ENCODE assay signal across 17 mouse cellular contexts in genomic region chr2:127736631-127737209, GRCm38 (mm10). TPM values are rescaled to one million over a fixed set of nuclear protein-coding genes. Genes with fewer than 3 reads are reported as not detected.
A peak's percentile ranks its signal among the peaks of the same experiment; 100 is the strongest.
DNase-seq lines count a peak whose midpoint lies in the region; ATAC-seq and TF ChIP-seq lines count a peak whose summit lies in the region.
"Had no signal": no experiment of that assay in that cellular context is flagged by ENCODE, and none has a peak within 500 bp of the region (broad histone marks: within the 10 kb centered on the region; RNA-seq: fewer than 3 reads in every experiment).

No protein-coding gene starts in this region.

- no peaks in the 10 kb centered on the region for H3K9me3 ChIP-seq in heart, embryonic 14.5 days (ENCODE audit: control insufficient read depth, low read length)
- H3K9me3 ChIP-seq in intestine, postnatal 0 days (ENCODE audit: control insufficient read depth), result no peaks in the 10 kb centered on the region
- H3K9me3 ChIP-seq: embryonic facial prominence, embryonic 12.5 days; forebrain, embryonic 10.5 days; limb, embryonic 12.5 days; neural tube, embryonic 12.5 days had no signal

- 47% methylated on average over 6 of the region's 6 CpGs for WGBS in heart, embryonic 14.5 days
- WGBS in intestine, postnatal 0 days, result 61% methylated on average over 6 of the region's 6 CpGs

- DNase-seq in heart, adult 18-20 months, result peak; percentile 36 to 74
- no peak for DNase-seq in heart, postnatal 14 days
- DNase-seq in cerebellum, adult 8-10 months, result no peak
- no peak for DNase-seq in ovary, postnatal 36 days (ENCODE audit: low spot score)
- no peak for DNase-seq in adrenal gland, postnatal 14 days
- DNase-seq: cerebellum, postnatal 14 days; layer of hippocampus, postnatal 36 days; liver, postnatal 0 days; right cerebral cortex, adult 18-20 months had no signal

- ATAC-seq in heart, embryonic 14.5 days (ENCODE audit: insufficient number of reproducible peaks, insufficient read depth, low FRiP score, low read depth), result peak; percentile 64
- no peak for ATAC-seq in intestine, postnatal 0 days
- ATAC-seq: liver, postnatal 0 days had no signal

- no peak overlapping the region for H3K4me2 ChIP-seq in heart, embryonic 14.5 days (ENCODE audit: low read length)
- H3K4me2 ChIP-seq in intestine, postnatal 0 days (replicated peaks; ENCODE audit: low read depth), result no peak overlapping the region
- H3K4me2 ChIP-seq: embryonic facial prominence, embryonic 12.5 days; limb, embryonic 12.5 days; neural tube, embryonic 12.5 days had no signal

- H3K9ac ChIP-seq in heart, embryonic 14.5 days (ENCODE audit: low read length), result no peak overlapping the region
- H3K9ac ChIP-seq in intestine, postnatal 0 days (ENCODE audit: low read depth, low read length), result no peak overlapping the region
- H3K9ac ChIP-seq: embryonic facial prominence, embryonic 12.5 days; limb, embryonic 12.5 days; liver, postnatal 0 days; neural tube, embryonic 12.5 days had no signal

- no peaks in the 10 kb centered on the region for H3K27me3 ChIP-seq in heart, embryonic 14.5 days (ENCODE audit: control insufficient read depth, insufficient read depth, low read length)
- no peaks in the 10 kb centered on the region for H3K27me3 ChIP-seq in intestine, postnatal 0 days (replicated peaks; ENCODE audit: control insufficient read depth, insufficient read depth, low read length)
- H3K27me3 ChIP-seq: embryonic facial prominence, embryonic 12.5 days; limb, embryonic 12.5 days; neural tube, embryonic 12.5 days had no signal

- no peak overlapping the region for H3K4me3 ChIP-seq in brown adipose tissue, adult 24 weeks (ENCODE audit: insufficient read depth, low read depth, low read length)
- H3K4me3 ChIP-seq in heart, embryonic 14.5 days (ENCODE audit: control insufficient read depth in 1 of 2, insufficient read depth in 1 of 2, low read depth in 1 of 2, low read length in 2 of 2), result no peak overlapping the region
- H3K4me3 ChIP-seq in intestine, postnatal 0 days (ENCODE audit: low read depth, low read length), result no peak overlapping the region
- H3K4me3 ChIP-seq: embryonic facial prominence, embryonic 12.5 days; forebrain, embryonic 10.5 days; limb, embryonic 12.5 days; neural tube, embryonic 12.5 days had no signal

- H3K36me3 ChIP-seq in heart, embryonic 14.5 days (ENCODE audit: control insufficient read depth, insufficient read depth, low read length), result no peaks in the 10 kb centered on the region
- H3K36me3 ChIP-seq in intestine, postnatal 0 days (ENCODE audit: control insufficient read depth, insufficient read depth), result no peaks in the 10 kb centered on the region; the same call in 1 of the 2 replicates
- H3K36me3 ChIP-seq: embryonic facial prominence, embryonic 12.5 days; neural tube, embryonic 12.5 days had no signal

- H3K27ac ChIP-seq in brown adipose tissue, adult 24 weeks (replicated peaks; ENCODE audit: low read depth, low read length), result 0 out of 2 replicates have a peak overlapping the region, but pooled peaks have one; percentile 23
- H3K27ac ChIP-seq in heart, embryonic 14.5 days (replicated peaks in 1 of 2; ENCODE audit: control insufficient read depth in 1 of 2, insufficient read depth in 1 of 2, low read depth in 2 of 2, low read length in 2 of 2), result peak overlapping the region; percentile 53 to 65
- H3K27ac ChIP-seq in intestine, postnatal 0 days (ENCODE audit: low read depth, low read length), result peak overlapping the region; percentile 95
- H3K27ac ChIP-seq: embryonic facial prominence, embryonic 12.5 days; forebrain, embryonic 10.5 days; limb, embryonic 12.5 days; macrophage; neural tube, embryonic 12.5 days had no signal

- no peak for TF ChIP-seq CTCF in intestine, postnatal 0 days (IDR thresholded peaks at IDR 0.05; ENCODE audit: low read depth)

- H3K4me1 ChIP-seq in brown adipose tissue, adult 24 weeks (ENCODE audit: control insufficient read depth, insufficient read depth, insufficient read length, low read length), result peaks cover 3% of the 10 kb centered on the region
- H3K4me1 ChIP-seq in heart, embryonic 14.5 days (ENCODE audit: control insufficient read depth in 2 of 2, insufficient read depth in 2 of 2, low read length in 2 of 2), result 0 out of 4 replicates have a peak, but pooled peaks cover 0 to 4% of the 10 kb centered on the region in 2 experiments
- H3K4me1 ChIP-seq in intestine, postnatal 0 days (replicated peaks; ENCODE audit: control insufficient read depth, insufficient read depth, low read length), result peaks cover 10% of the 10 kb centered on the region
- H3K4me1 ChIP-seq: embryonic facial prominence, embryonic 12.5 days; forebrain, embryonic 10.5 days; limb, embryonic 12.5 days; neural tube, embryonic 12.5 days had no signal

- intact Hi-C loops in heart, postnatal 14 days (cut with DNase I), result no loop called here

RNA-seq across cellular contexts. Expression of gene Mall, which starts 7.0 kb away (rescaled TPM):
- total RNA-seq in heart, adult 18-20 months (2021), result 1 to 10 TPM; 6.7 to 7.0 TPM
- 10 to 100 TPM in 1 of 2 experiments, 1 to 10 TPM in 1; 9.5 to 10.6 TPM for total RNA-seq in heart, postnatal 14 days (2021)
- polyA plus RNA-seq in brown adipose tissue, adult 24 weeks (2012; ENCODE audit: insufficient read depth, insufficient read length, missing spikeins), result 2.4 and 3.4 TPM in 2 replicates
- 7.2 and 8.3 TPM in 2 replicates for polyA plus RNA-seq in heart, embryonic 14.5 days (2014; fragmentation: Nextera tagmentation; extraction: Ambion mirVana)
- polyA plus RNA-seq in intestine, postnatal 0 days (2015; fragmentation: Nextera tagmentation; extraction: Ambion mirVana), result 122 and 141 TPM in 2 replicates
- 2.2 and 2.5 TPM in 2 replicates for total RNA-seq in adrenal gland, postnatal 14 days (2021)
- polyA plus RNA-seq: macrophage had no signal

RNA-seq across cellular contexts. Expression of gene Nphp1, which starts 52.0 kb away (rescaled TPM):
- 1 to 10 TPM; 7.6 to 9.4 TPM for total RNA-seq in heart, adult 18-20 months (2021)
- 1 to 10 TPM; 7.4 to 9.0 TPM for total RNA-seq in heart, postnatal 14 days (2021)
- polyA plus RNA-seq in brown adipose tissue, adult 24 weeks (2012; ENCODE audit: insufficient read depth, insufficient read length, missing spikeins), result 24.4 and 28.2 TPM in 2 replicates
- 16.1 and 17.3 TPM in 2 replicates for polyA plus RNA-seq in heart, embryonic 14.5 days (2014; fragmentation: Nextera tagmentation; extraction: Ambion mirVana)
- 13.0 and 13.3 TPM in 2 replicates for polyA plus RNA-seq in intestine, postnatal 0 days (2015; fragmentation: Nextera tagmentation; extraction: Ambion mirVana)
- total RNA-seq in adrenal gland, postnatal 14 days (2021), result 18.7 and 20.9 TPM in 2 replicates

RNA-seq across cellular contexts. Expression of gene Mtln, which starts 55.6 kb away (rescaled TPM):
- 10 to 100 TPM; 53.2 to 69.3 TPM for total RNA-seq in heart, adult 18-20 months (2021)
- total RNA-seq in heart, postnatal 14 days (2021), result 10 to 100 TPM; 39.6 to 42.4 TPM
- polyA plus RNA-seq in brown adipose tissue, adult 24 weeks (2012; ENCODE audit: insufficient read depth, insufficient read length, missing spikeins), result 176 and 191 TPM in 2 replicates
- polyA plus RNA-seq in heart, embryonic 14.5 days (2014; fragmentation: Nextera tagmentation; extraction: Ambion mirVana), result 47.7 and 50.4 TPM in 2 replicates
- polyA plus RNA-seq in intestine, postnatal 0 days (2015; fragmentation: Nextera tagmentation; extraction: Ambion mirVana), result 50.0 and 50.6 TPM in 2 replicates
- 68.9 and 70.2 TPM in 2 replicates for total RNA-seq in adrenal gland, postnatal 14 days (2021)

Comparison
In these comparisons a context has a peak if more than half of its experiments do, and no peak if none do; other contexts are left out.
1. DNase-seq: peak in heart, adult 18-20 months (2 of 2); none in heart, postnatal 14 days (0 of 2), cerebellum, adult 8-10 months (single experiment), ovary, postnatal 36 days (single experiment) and adrenal gland, postnatal 14 days (single experiment).
2. H3K27ac ChIP-seq: peak in every context shown above with its lines; median percentile 95 in intestine, postnatal 0 days; 59 in heart, embryonic 14.5 days; 23 in brown adipose tissue, adult 24 weeks.